Mouse (Mus musculus) right cerebral cortex, postnatal 25 days (tissue): ENCODE results near the gene Babam2.

ENCODE experiments used
- DNase-seq: peaks from one replicate; pipeline ENCODE4 v3.0.0; 2022

Gene Babam2

GRCm38 (mm10) chr5:32010056-32010455, 312.6 kb downstream of the Babam2 start:
- DNase-seq: peak; percentile 33

- no peak for DNase-seq
Measured at GRCm38 (mm10) chr5:32013053-32013452, 315.6 kb downstream of the Babam2 start.

- DNase-seq: no peak
Measured at GRCm38 (mm10) chr5:32014786-32015185, 317.3 kb downstream of the Babam2 start.

GRCm38 (mm10) chr5:32015949-32016478, 318.5 kb downstream of the Babam2 start:
- DNase-seq: no peak

- no peak for DNase-seq
Measured at GRCm38 (mm10) chr5:32017686-32018085, 320.2 kb downstream of the Babam2 start.

- no peak for DNase-seq
Measured at GRCm38 (mm10) chr5:32018276-32018675, 320.8 kb downstream of the Babam2 start.

GRCm38 (mm10) chr5:32029834-32030433, 332.4 kb downstream of the Babam2 start:
- DNase-seq: no peak

GRCm38 (mm10) chr5:32033185-32033584, 335.7 kb downstream of the Babam2 start:
- DNase-seq: no peak

- DNase-seq: no peak
Measured at GRCm38 (mm10) chr5:32033621-32034020, 336.1 kb downstream of the Babam2 start.

- DNase-seq: no peak
Measured at GRCm38 (mm10) chr5:32034475-32035054, 337.1 kb downstream of the Babam2 start.

- peak; percentile 32 for DNase-seq
Measured at GRCm38 (mm10) chr5:32035721-32036320, 338.3 kb downstream of the Babam2 start.

- no peak for DNase-seq
Measured at GRCm38 (mm10) chr5:32036896-32037295, 339.4 kb downstream of the Babam2 start.

- no peak for DNase-seq
Measured at GRCm38 (mm10) chr5:32037546-32037945, 340.1 kb downstream of the Babam2 start.

- no peak for DNase-seq
Measured at GRCm38 (mm10) chr5:32038994-32039393, 341.5 kb downstream of the Babam2 start.

GRCm38 (mm10) chr5:32039511-32039910, 342.0 kb downstream of the Babam2 start:
- DNase-seq: no peak

GRCm38 (mm10) chr5:32043153-32043552, 345.7 kb downstream of the Babam2 start:
- DNase-seq: no peak

GRCm38 (mm10) chr5:32043996-32044395, 346.5 kb downstream of the Babam2 start:
- DNase-seq: no peak

- DNase-seq: no peak
Measured at GRCm38 (mm10) chr5:32051899-32052298, 354.4 kb downstream of the Babam2 start.

GRCm38 (mm10) chr5:32052467-32052866, 355.0 kb downstream of the Babam2 start:
- DNase-seq: no peak

GRCm38 (mm10) chr5:32053476-32053875, 356.0 kb downstream of the Babam2 start:
- no peak for DNase-seq

- no peak for DNase-seq
Measured at GRCm38 (mm10) chr5:32055676-32056075, 358.2 kb downstream of the Babam2 start.

GRCm38 (mm10) chr5:32056126-32056525, 358.6 kb downstream of the Babam2 start:
- DNase-seq: no peak

GRCm38 (mm10) chr5:32058481-32059253, 361.2 kb downstream of the Babam2 start:
- DNase-seq: no peak
